Mouse (Mus musculus) heart, embryonic 10.5 days (tissue): Measurements from ENCODE around the gene Dstyk. TPM values are rescaled to one million over a fixed set of nuclear protein-coding genes. Genes with fewer than 3 reads are reported as not detected.

Experiments used
- DNase-seq: peaks from one replicate; pipeline ENCODE4 v3.0.0-alpha.2; 2017; ENCODE audit warnings: low spot score
- H3K27ac ChIP-seq: fragments of 300-500 bp; sonication (generic); 2 replicates; pipeline ENCODE4 v1.5.1; 2016; ENCODE audit warnings: mild to moderate bottlenecking
- H3K27me3 ChIP-seq: fragments of 300-500 bp; sonication (generic); 2 replicates; pipeline ENCODE4 v1.6.1; 2016; ENCODE audit warnings: mild to moderate bottlenecking; ENCODE audit not compliant: poor library complexity, insufficient read depth, severe bottlenecking
- H3K36me3 ChIP-seq: fragments of 300-500 bp; sonication (generic); 2 replicates; pipeline ENCODE4 v1.6.1; 2016; ENCODE audit warnings: mild to moderate bottlenecking, moderate library complexity
- H3K4me1 ChIP-seq: fragments of 300-500 bp; sonication (generic); 2 replicates; pipeline ENCODE4 v1.6.1; 2016; ENCODE audit warnings: mild to moderate bottlenecking
- H3K4me3 ChIP-seq: fragments of 300-500 bp; sonication (generic); 2 replicates; pipeline ENCODE4 v1.5.1; 2016; ENCODE audit warnings: mild to moderate bottlenecking, moderate library complexity
- H3K9me3 ChIP-seq: fragments of 300-500 bp; sonication (generic); 2 replicates; pipeline ENCODE4 v1.6.1; 2016; ENCODE audit warnings: mild to moderate bottlenecking, moderate library complexity
- WGBS: fragments of 180-500 bp; shearing (Covaris S2); methylation state at CpG from one replicate; pipeline ENCODE4 v1.1.7; 2016; 5-methylcytosine and 5-hydroxymethylcytosine counted together
- polyA plus RNA-seq: library from polyadenylated mRNA; unstranded; fragments of >200 nt; fragmentation: Nextera tagmentation; extraction: Ambion mirVana; gene quantifications from 2 replicates; pipeline ENCODE4 v1.2.1, GENCODE M21; 2016

Gene Dstyk
- polyA plus RNA-seq, 1 experiment from 2014 or later, result 10.6 TPM

DNA sequence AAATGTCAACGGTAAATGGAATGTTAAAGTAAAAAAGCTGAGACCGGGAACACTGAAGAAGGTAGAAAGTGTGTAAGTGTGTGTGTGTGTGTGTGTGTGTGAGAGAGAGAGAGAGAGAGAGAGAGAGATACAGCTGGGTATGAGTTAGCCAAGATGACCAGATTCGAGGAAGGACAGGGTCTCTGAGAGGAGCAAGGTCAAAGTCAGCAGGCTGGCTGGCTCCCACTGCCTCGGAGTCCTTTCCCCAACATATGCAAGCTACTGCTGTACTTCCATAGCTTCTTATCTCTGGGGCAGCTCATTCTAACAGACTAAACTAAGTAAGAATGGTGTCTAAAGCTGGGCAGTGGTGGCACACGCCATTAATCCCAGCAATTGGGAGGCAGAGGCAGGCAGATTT lies 54.1 kb downstream of the Dstyk start:
- H3K9me3 ChIP-seq, result no peaks in the 10 kb centered on the region
- H3K27me3 ChIP-seq, result no peaks in the 10 kb centered on the region
- H3K27ac ChIP-seq, result no peak overlapping the region
- no peak overlapping the region for H3K4me3 ChIP-seq
- DNase-seq, result no peak
- 87% methylated on average over 5 of the region's 5 CpGs for WGBS
- H3K36me3 ChIP-seq, result peaks cover 7% of the 10 kb centered on the region
- H3K4me1 ChIP-seq, result peaks cover 17% of the 10 kb centered on the region; the same call in 1 of the 2 replicates

- H3K27me3 ChIP-seq, result no peaks in the 10 kb centered on the region
- peaks cover 17% of the 10 kb centered on the region; the same call in 1 of the 2 replicates for H3K4me1 ChIP-seq
- WGBS, result 54% methylated on average over 5 of the region's 5 CpGs
- H3K36me3 ChIP-seq, result no peaks in the 10 kb centered on the region
- H3K9me3 ChIP-seq, result no peaks in the 10 kb centered on the region
- H3K4me3 ChIP-seq, result no peak overlapping the region
- no peak overlapping the region for H3K27ac ChIP-seq
- DNase-seq, result no peak
Measured at GRCm38 (mm10) chr1:132472537-132472936, 55.2 kb downstream of the Dstyk start.

DNA sequence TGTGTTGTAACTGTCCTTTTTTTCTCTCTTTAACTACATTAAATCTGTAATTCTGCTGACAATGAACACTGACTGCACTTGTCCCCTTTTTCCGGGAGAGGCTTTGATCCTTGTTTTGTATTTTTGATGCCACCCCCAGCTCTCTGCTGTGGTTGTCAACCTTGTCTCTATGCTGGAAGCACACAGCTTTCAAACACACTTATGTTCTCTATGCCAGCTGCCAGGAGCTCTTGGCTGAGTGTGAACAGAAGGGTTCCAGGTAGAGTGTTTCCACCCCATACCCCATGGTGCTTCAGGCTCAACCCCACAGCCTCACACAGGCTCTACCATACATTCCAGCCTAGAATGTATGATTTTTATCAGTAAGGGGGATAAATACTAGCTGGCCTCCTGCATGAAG lies 57.1 kb downstream of the Dstyk start:
- DNase-seq, result no peak
- Histone ChIP-seq H3K4me3 (no peak overlapping the region), H3K27me3 (no peaks in the 10 kb centered on the region), H3K36me3 (no peaks in the 10 kb centered on the region), H3K9me3 (no peaks in the 10 kb centered on the region), H3K4me1 (peaks cover 15% of the 10 kb centered on the region), H3K27ac (no peak overlapping the region)
- WGBS, result 90% methylated on average over 1 of the region's 1 CpGs

- Histone ChIP-seq H3K27ac (peak overlapping the region; percentile 92), H3K4me1 (peaks cover 15% of the 10 kb centered on the region), H3K9me3 (no peaks in the 10 kb centered on the region), H3K27me3 (no peaks in the 10 kb centered on the region), H3K4me3 (peak overlapping the region; percentile 89), H3K36me3 (no peaks in the 10 kb centered on the region)
- WGBS, result 7% methylated on average over 9 of the region's 9 CpGs
- DNase-seq, result no peak
Measured at GRCm38 (mm10) chr1:132476575-132476927, 59.2 kb downstream of the Dstyk start.

- H3K27ac ChIP-seq, result peak within 1 kb of the TSS; percentile 92
- no peaks in the 10 kb centered on the region for H3K9me3 ChIP-seq
- H3K4me3 ChIP-seq, result peak within 1 kb of the TSS; percentile 89
- H3K36me3 ChIP-seq, result no peaks in the 10 kb centered on the region
- H3K4me1 ChIP-seq, result peaks cover 15% of the 10 kb centered on the region
- WGBS, result under 1% methylated on average over 43 of the region's 43 CpGs
- peak; percentile 94 for DNase-seq
- no peaks in the 10 kb centered on the region for H3K27me3 ChIP-seq
Measured at GRCm38 (mm10) chr1:132476928-132477691, 59.8 kb downstream of the Dstyk start, which contains the start of gene Rbbp5. Gene Rbbp5, plus strand, starts transcription at chr1:132477365.

- H3K4me3 ChIP-seq, result no peak overlapping the region
- H3K4me1 ChIP-seq, result peaks cover 15% of the 10 kb centered on the region
- 67% methylated on average over 1 of the region's 1 CpGs for WGBS
- no peaks in the 10 kb centered on the region for H3K9me3 ChIP-seq
- no peak for DNase-seq
- H3K27me3 ChIP-seq, result no peaks in the 10 kb centered on the region
- H3K36me3 ChIP-seq, result no peaks in the 10 kb centered on the region
- no peak overlapping the region for H3K27ac ChIP-seq
Measured at GRCm38 (mm10) chr1:132479438-132479837, 62.1 kb downstream of the Dstyk start.

- Histone ChIP-seq H3K9me3 (no peaks in the 10 kb centered on the region), H3K27ac (no peak overlapping the region), H3K36me3 (peaks cover 19% of the 10 kb centered on the region), H3K27me3 (no peaks in the 10 kb centered on the region), H3K4me3 (no peak overlapping the region), H3K4me1 (peaks cover 9% of the 10 kb centered on the region)
- DNase-seq, result no peak
- 87% methylated on average over 2 of the region's 2 CpGs for whole genome bisulfite sequencing
Measured at GRCm38 (mm10) chr1:132481619-132482018, 64.3 kb downstream of the Dstyk start.

DNA sequence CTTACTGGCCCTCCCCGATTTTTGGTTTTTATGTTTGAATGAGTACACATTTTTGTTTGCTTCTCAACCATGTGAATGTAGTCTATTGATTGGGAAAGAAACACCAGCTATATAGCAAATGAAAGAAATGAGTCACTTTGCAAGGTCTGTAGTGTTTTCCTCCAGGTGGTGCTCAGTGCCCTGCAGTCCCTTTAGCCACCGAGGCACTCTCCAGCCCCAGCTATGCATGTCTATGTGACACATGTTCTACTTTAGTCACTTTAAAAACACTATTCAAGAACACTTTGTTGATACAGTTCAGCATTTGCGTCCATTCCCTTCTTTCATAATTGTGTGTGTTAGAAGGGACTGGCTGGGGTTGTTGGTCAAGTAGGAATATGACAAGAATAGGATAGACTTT lies 65.9 kb downstream of the Dstyk start:
- Histone ChIP-seq H3K27ac (no peak overlapping the region), H3K4me1 (peaks cover 4% of the 10 kb centered on the region), H3K36me3 (peaks cover 32% of the 10 kb centered on the region), H3K4me3 (no peak overlapping the region), H3K27me3 (no peaks in the 10 kb centered on the region), H3K9me3 (no peaks in the 10 kb centered on the region)
- no peak for DNase-seq
- 86% methylated on average over 3 of the region's 3 CpGs for WGBS

DNA sequence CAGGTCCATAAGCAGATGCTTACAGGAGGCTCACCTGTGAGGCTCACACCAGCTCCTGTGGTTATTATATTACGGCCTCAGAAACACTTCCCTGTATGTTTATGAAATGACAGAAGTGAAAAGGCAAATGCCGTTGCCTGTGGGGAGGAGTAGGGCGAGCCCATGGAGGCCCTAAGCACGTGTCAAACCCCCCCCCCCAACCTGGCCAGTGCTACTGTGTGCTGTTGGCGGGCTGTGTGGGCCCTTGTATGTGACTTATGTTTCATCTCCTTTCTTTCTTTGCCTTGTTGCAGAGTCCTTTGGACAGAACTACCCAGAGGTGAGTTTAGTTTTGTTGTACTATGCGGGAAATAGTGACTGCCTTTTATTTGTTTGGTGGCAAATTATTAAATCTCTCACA lies 66.4 kb downstream of the Dstyk start:
- Histone ChIP-seq H3K4me1 (no peaks in the 10 kb centered on the region; the same call in 1 of the 2 replicates), H3K4me3 (no peak overlapping the region), H3K27ac (no peak overlapping the region), H3K36me3 (peaks cover 38% of the 10 kb centered on the region), H3K9me3 (no peaks in the 10 kb centered on the region), H3K27me3 (no peaks in the 10 kb centered on the region)
- WGBS, result 88% methylated on average over 6 of the region's 6 CpGs
- DNase-seq, result no peak

DNA sequence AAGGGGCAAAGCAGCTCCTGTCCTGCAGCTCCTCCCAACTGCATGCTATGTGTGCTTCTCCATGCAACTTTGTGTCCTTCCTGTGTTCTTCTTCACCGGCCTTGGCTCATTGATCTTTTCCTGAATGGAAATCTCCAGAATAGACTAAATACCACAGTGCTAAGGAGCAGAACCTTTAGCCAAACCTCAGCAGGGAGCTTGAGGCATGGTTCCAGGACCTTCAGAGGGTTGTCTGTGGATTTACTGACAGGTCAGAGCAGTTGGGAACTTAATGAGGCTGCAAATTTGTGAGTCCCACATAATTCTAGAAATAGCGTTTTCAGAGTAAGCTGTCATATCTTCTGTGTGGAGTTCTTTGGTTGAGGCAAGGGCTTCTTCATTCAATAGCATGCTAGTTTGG lies 83.2 kb downstream of the Dstyk start:
- Histone ChIP-seq H3K27ac (no peak overlapping the region), H3K4me3 (no peak overlapping the region), H3K27me3 (no peaks in the 10 kb centered on the region), H3K9me3 (no peaks in the 10 kb centered on the region), H3K36me3 (peaks cover 90% of the 10 kb centered on the region), H3K4me1 (no peaks in the 10 kb centered on the region)
- DNase-seq, result no peak
- WGBS, result 91% methylated on average over 2 of the region's 2 CpGs

- no peaks in the 10 kb centered on the region for H3K4me1 ChIP-seq
- no peaks in the 10 kb centered on the region for H3K27me3 ChIP-seq
- 91% methylated on average over 5 of the region's 5 CpGs for WGBS
- no peak for DNase-seq
- no peaks in the 10 kb centered on the region for H3K9me3 ChIP-seq
- no peak overlapping the region for H3K27ac ChIP-seq
- H3K4me3 ChIP-seq, result no peak overlapping the region
- H3K36me3 ChIP-seq, result peaks cover 87% of the 10 kb centered on the region
Measured at GRCm38 (mm10) chr1:132505155-132505554, 87.8 kb downstream of the Dstyk start.

DNA sequence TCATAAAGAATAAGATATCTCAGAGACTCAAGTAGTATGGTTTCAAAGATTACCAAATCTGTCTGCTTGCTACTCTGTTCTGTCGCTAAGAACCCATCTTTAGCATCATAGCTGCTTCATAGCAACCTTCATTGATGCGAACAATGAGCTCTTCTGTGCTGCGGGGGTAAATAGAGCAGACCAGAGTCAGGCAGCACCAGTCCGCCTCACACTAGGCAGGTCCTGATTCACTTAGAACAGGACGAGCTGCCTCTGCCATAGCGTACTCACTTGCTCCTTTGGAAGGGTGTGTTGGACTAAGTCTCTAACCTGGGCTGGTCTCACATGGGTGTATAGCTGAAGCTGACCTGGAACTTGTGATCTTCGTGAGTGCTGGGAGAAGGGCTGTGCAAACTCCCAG lies 88.7 kb downstream of the Dstyk start, which contains the start of gene Tmem81:
Gene Tmem81, plus strand, starts transcription at position 173 of the 400 bp plus-strand sequence.
- no peak within 1 kb of the TSS for H3K4me3 ChIP-seq
- H3K4me1 ChIP-seq, result no peaks in the 10 kb centered on the region
- H3K27me3 ChIP-seq, result no peaks in the 10 kb centered on the region; the same call in 1 of the 2 replicates
- 89% methylated on average over 7 of the region's 7 CpGs for WGBS
- peaks cover 78% of the 10 kb centered on the region for H3K36me3 ChIP-seq
- H3K27ac ChIP-seq, result no peak within 1 kb of the TSS
- no peak for DNase-seq
- H3K9me3 ChIP-seq, result no peaks in the 10 kb centered on the region

DNA sequence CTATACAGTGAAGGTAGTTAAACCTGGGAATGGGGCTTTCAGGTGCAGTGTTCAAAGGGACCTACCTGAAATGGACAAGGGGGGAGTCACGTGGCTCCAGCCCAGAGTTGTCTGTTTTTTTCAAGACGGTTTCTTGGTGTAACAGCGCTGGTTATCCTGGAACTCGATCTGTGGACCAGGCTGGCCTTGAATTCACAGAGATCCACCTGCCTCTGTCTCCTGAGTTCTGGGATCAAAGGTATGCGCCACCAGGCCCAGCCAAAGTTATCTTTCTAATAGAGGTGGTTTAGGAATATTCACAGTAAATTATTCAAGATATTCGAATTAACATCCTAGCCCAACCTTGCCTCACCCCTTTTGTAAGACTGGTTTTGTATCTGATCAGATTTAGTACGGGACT lies 89.3 kb downstream of the Dstyk start:
- H3K4me3 ChIP-seq, result no peak overlapping the region
- DNase-seq, result no peak
- no peaks in the 10 kb centered on the region for H3K4me1 ChIP-seq
- peaks cover 3% of the 10 kb centered on the region for H3K27me3 ChIP-seq
- H3K9me3 ChIP-seq, result no peaks in the 10 kb centered on the region
- WGBS, result 89% methylated on average over 7 of the region's 7 CpGs
- no peak overlapping the region for H3K27ac ChIP-seq
- H3K36me3 ChIP-seq, result peaks cover 72% of the 10 kb centered on the region

- Histone ChIP-seq H3K27ac (no peak overlapping the region), H3K27me3 (peaks cover 17% of the 10 kb centered on the region), H3K36me3 (peaks cover 44% of the 10 kb centered on the region), H3K4me3 (no peak overlapping the region), H3K9me3 (no peaks in the 10 kb centered on the region), H3K4me1 (no peaks in the 10 kb centered on the region)
- WGBS, result 89% methylated on average over 5 of the region's 5 CpGs
- DNase-seq, result no peak
Measured at GRCm38 (mm10) chr1:132509771-132510170, 92.4 kb downstream of the Dstyk start.
